In the genomic region with DNA sequence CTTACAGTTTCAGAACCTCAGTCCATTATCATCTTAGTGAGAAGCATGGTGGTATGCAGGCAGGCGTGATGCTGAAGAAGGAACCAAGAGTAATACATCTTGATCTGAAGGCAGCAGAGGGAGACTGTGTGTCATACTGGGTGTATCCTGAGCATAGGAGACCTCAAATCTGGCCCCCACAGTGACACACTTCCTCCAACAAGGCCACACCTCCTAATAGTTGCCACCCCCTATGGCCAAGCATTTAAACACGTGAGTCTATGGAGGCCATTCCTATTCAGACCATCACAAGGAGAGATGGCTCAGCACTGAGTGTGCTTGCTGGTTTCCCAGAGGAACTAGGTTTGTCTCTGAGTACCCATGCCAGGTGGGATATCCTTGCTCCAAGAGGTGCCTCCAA, we compare ENCODE assay signal across 21 mouse cellular contexts.
"Had no signal": no experiment of that assay in that cellular context is flagged by ENCODE, and none has a peak within 500 bp of the region (broad histone marks: within the 10 kb centered on the region; RNA-seq: fewer than 3 reads in every experiment).

No protein-coding gene starts in this region.

- DNase-seq: kidney, adult 2 months; kidney, postnatal 25 days; layer of hippocampus, adult 9-11 months; liver; lung, adult 18-20 months; lung, postnatal 14 days; retina, postnatal 1 day; right cerebral cortex, postnatal 25 days; thymus, postnatal 36 days had no signal

- H3K9me3 ChIP-seq: limb, embryonic 10.5 days; limb, embryonic 13.5 days; liver, embryonic 12.5 days; liver, embryonic 15.5 days; midbrain, embryonic 13.5 days; neural tube, embryonic 12.5 days; neural tube, embryonic 15.5 days; stomach, embryonic 15.5 days had no signal

- H3K4me3 ChIP-seq: layer of hippocampus, adult 2 months; limb, embryonic 10.5 days; limb, embryonic 13.5 days; liver, embryonic 12.5 days; liver, embryonic 15.5 days; midbrain, embryonic 13.5 days; neural tube, embryonic 12.5 days; neural tube, embryonic 15.5 days; stomach, embryonic 15.5 days had no signal

- H3K27me3 ChIP-seq: limb, embryonic 13.5 days; liver, embryonic 15.5 days; midbrain, embryonic 13.5 days; neural tube, embryonic 12.5 days; neural tube, embryonic 15.5 days; stomach, embryonic 15.5 days had no signal

- H3K36me3 ChIP-seq: limb, embryonic 10.5 days; limb, embryonic 13.5 days; liver, embryonic 12.5 days; liver, embryonic 15.5 days; midbrain, embryonic 13.5 days; neural tube, embryonic 12.5 days; neural tube, embryonic 15.5 days; stomach, embryonic 15.5 days had no signal

- ATAC-seq: intestine, postnatal 0 days; liver, embryonic 12.5 days; midbrain, embryonic 13.5 days had no signal

- H3K4me2 ChIP-seq: limb, embryonic 13.5 days; liver, embryonic 12.5 days; liver, embryonic 15.5 days; midbrain, embryonic 13.5 days; neural tube, embryonic 12.5 days; neural tube, embryonic 15.5 days; stomach, embryonic 15.5 days had no signal

- H3K9ac ChIP-seq: limb, embryonic 13.5 days; liver, embryonic 12.5 days; liver, embryonic 15.5 days; midbrain, embryonic 13.5 days; neural tube, embryonic 12.5 days; neural tube, embryonic 15.5 days; stomach, embryonic 15.5 days had no signal

- H3K27ac ChIP-seq: kidney, postnatal 0 days; layer of hippocampus, adult 2 months; limb, embryonic 10.5 days; limb, embryonic 13.5 days; liver, embryonic 12.5 days; liver, embryonic 15.5 days; macrophage; midbrain, embryonic 13.5 days; neural tube, embryonic 12.5 days; neural tube, embryonic 15.5 days; stomach, embryonic 15.5 days had no signal

- H3K4me1 ChIP-seq: limb, embryonic 13.5 days; midbrain, embryonic 13.5 days; neural tube, embryonic 12.5 days; neural tube, embryonic 15.5 days; stomach, embryonic 15.5 days had no signal
